Mouse (Mus musculus) embryonic fibroblast, embryonic 13.5 days (primary cell): ENCODE results near the gene Adam17.

ENCODE experiments used
- CTCF ChIP-seq: IDR thresholded peaks from 2 replicates; pipeline ENCODE4 v1.5.1; 2011; ENCODE audit warnings: mild to moderate bottlenecking, control low read depth, low read length, moderate library complexity, borderline replicate concordance; ENCODE audit not compliant: insufficient read depth
- POLR2A ChIP-seq: IDR thresholded peaks from 2 replicates; pipeline ENCODE4 v1.6.1; 2011; ENCODE audit warnings: low read depth, mild to moderate bottlenecking, control low read depth, low read length, moderate library complexity

DNA sequence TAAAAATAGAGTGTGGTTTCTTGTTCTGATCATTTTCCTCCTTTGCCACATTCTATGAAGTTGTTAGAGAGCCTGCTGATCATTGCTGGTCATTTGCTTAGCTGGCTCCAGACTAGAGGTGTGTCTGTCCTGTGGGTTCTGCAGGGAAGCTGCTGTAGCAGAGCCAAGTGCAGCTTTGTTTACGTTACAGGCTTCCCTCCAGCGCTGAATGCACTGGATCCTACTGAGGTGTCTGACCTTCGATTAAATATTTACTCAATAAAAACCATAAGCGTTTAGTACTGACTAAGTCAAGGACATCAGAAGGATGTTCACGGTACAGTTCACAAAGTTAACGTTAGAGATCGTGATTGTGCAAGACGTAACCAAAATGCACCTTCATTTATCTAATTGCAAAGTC is 71.5 kb downstream of the Adam17 start:
- TF ChIP-seq POLR2A (no peak), CTCF (no peak)
